Mouse (Mus musculus) heart, adult 2 months (tissue): ENCODE results near the gene Josd1.

Experiments
- CTCF ChIP-seq: fragments of 200-600 bp; IDR thresholded peaks from 2 replicates; pipeline ENCODE4 v1.8.1; 2022; ENCODE audit warnings: antibody characterized with exemption, mild to moderate bottlenecking, moderate library complexity
- EP300 ChIP-seq: fragments of 200-500 bp; IDR thresholded peaks from 2 replicates; pipeline ENCODE4 v1.6.1; 2011; ENCODE audit warnings: low read depth, low read length, control low read depth; ENCODE audit not compliant: insufficient read depth
- POLR2A ChIP-seq: fragments of 200-500 bp; IDR thresholded peaks from 2 replicates; pipeline ENCODE4 v1.6.1; 2011; ENCODE audit warnings: mild to moderate bottlenecking, low read depth, low read length, control low read depth; ENCODE audit not compliant: insufficient read depth

- TF ChIP-seq POLR2A (no peak), CTCF (no peak), EP300 (no peak)
Observed at GRCm38 (mm10) chr15:79683146-79683545, 4.6 kb downstream of the Josd1 start.
